Mouse (Mus musculus) embryo, embryonic 9.5 days (tissue): ENCODE measurements around the gene Ubash3b.
A peak's percentile ranks its signal among the peaks of the same experiment; 100 is the strongest.

Experiments
- DNase-seq: peaks from one replicate; pipeline ENCODE4 v3.0.0-alpha.2; 2017; ENCODE audit errors: extremely low spot score

Ubash3b gene

GRCm38 (mm10) chr9:41004415-41004814 is 157.1 kb downstream of the Ubash3b start, which contains the start of gene Crtam:
TSS of gene Crtam (minus strand) at chr9:41004628.
- DNase-seq, result no peak

- DNase-seq, result no peak
These were observed 164.2 kb downstream of the Ubash3b start for GRCm38 (mm10) chr9:40997116-40997779.

GRCm38 (mm10) chr9:40994075-40994474 is 167.4 kb downstream of the Ubash3b start:
- DNase-seq, result no peak

GRCm38 (mm10) chr9:40991511-40991910 is 170.0 kb downstream of the Ubash3b start:
- no peak for DNase-seq

- peak; percentile 58 for DNase-seq
These were observed 171.4 kb downstream of the Ubash3b start for GRCm38 (mm10) chr9:40989940-40990588.

GRCm38 (mm10) chr9:40984313-40984712 is 177.2 kb downstream of the Ubash3b start:
- DNase-seq, result no peak

GRCm38 (mm10) chr9:40983758-40984157 is 177.7 kb downstream of the Ubash3b start:
- no peak for DNase-seq

- DNase-seq, result no peak
These were observed 179.0 kb downstream of the Ubash3b start for GRCm38 (mm10) chr9:40982480-40982879.

- DNase-seq, result no peak
These were observed 187.3 kb downstream of the Ubash3b start for GRCm38 (mm10) chr9:40974042-40974801.

- DNase-seq, result no peak
These were observed 197.1 kb downstream of the Ubash3b start for GRCm38 (mm10) chr9:40964418-40964714.

GRCm38 (mm10) chr9:40963586-40964417 is 197.7 kb downstream of the Ubash3b start, which contains the start of gene Jhy:
TSS of gene Jhy (minus strand) at chr9:40964118.
- DNase-seq, result peak; percentile 31

GRCm38 (mm10) chr9:40961401-40961800 is 200.1 kb downstream of the Ubash3b start:
- DNase-seq, result no peak
